Mouse (Mus musculus): ENCODE data around the gene Lrrc4. TPM values are rescaled to one million over a fixed set of nuclear protein-coding genes. Genes with fewer than 3 reads are reported as not detected.

Gene Lrrc4
- polyA plus RNA-seq, 1 experiment from 2014 or later, result 0.51 TPM

DNA sequence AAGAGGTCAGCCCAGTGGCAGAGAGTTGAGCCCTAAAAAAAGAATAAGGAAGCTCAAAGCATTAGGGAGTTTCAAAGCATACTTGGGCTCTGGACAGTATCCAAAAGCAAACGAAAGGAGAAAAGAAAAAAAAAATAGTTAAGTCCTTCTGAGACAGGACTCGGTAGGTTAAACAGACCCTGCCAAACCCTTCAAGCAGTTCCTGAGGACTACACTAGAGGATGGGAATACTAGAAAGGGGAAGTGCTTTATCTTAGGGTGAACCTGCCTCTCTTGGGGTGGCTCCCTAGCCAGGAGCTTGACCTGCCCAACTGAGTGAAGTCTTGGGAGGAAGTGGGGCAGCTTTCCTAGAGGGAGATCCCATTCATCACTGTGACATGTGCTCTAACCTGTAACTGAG is 108.5 kb downstream of the Lrrc4 start:
- H3K4me1 ChIP-seq (replicated peaks; ENCODE audit: control insufficient read depth, insufficient read depth), result 0 out of 2 replicates have a peak, but pooled peaks cover 2% of the 10 kb centered on the region
- no peak for DNase-seq (ENCODE audit: low spot score)
- ATAC-seq (ENCODE audit: low FRiP score, low TSS enrichment), result no peak
- no peak for TF ChIP-seq CTCF (IDR thresholded peaks at IDR 0.05; ENCODE audit: low read depth)
- TF ChIP-seq EP300 (optimal IDR thresholded peaks at IDR 0.05), result no peak
- H3K9ac ChIP-seq (ENCODE audit: low read length), result no peak overlapping the region
- H3K4me3 ChIP-seq (ENCODE audit: low read depth, low read length), result no peak overlapping the region
- H3K27ac ChIP-seq (replicated peaks), result no peak overlapping the region
- no peaks in the 10 kb centered on the region for H3K36me3 ChIP-seq (ENCODE audit: control insufficient read depth, insufficient read depth, low read length)
- H3K4me2 ChIP-seq (replicated peaks; ENCODE audit: low read depth), result no peak overlapping the region
- H3K9me3 ChIP-seq (ENCODE audit: control insufficient read depth, low read length), result no peaks in the 10 kb centered on the region
- WGBS, result 9% methylated on average over 2 of the region's 2 CpGs
- H3K27me3 ChIP-seq (ENCODE audit: control insufficient read depth, insufficient read depth, low read length), result no peaks in the 10 kb centered on the region

DNA sequence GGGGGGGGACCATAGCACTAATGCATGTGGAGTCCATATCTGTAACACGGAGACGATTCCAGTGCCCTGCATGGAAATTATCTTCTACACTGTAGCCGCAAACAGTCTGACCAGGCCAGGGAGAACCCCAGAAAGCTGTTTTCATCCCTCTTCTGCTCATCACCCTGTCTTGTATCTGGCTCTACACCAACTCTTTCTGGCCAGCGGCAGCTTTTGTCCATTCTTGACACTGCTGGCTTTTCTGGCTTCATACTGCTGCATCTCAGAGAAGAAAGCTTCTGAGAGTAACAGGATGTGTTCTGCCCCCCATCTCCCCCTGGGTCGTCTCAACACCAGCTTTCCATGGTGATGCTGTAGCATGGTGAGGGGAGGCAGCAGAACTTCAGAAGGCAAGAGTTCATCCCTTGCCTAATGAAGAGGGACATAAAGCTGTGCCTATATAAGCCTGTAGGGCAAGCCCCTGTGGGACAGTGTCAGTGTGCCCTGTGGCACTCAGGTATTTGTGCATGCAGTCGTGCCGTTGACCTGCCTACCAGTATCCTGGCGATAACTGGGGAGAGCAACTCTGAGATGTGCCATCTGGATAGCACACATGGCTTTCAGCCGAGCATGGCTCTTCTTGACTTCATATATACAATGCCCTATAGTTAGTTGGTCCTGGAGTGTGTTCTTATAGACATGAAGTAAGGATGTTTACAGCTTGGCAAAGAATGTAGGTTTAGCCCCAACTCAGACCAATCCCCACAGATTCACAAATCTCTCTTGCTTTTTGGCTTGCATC is 111.0 kb downstream of the Lrrc4 start:
- 81% methylated on average over 9 of the region's 9 CpGs for WGBS
- no peak for TF ChIP-seq CTCF (IDR thresholded peaks at IDR 0.05; ENCODE audit: low read depth)

DNA sequence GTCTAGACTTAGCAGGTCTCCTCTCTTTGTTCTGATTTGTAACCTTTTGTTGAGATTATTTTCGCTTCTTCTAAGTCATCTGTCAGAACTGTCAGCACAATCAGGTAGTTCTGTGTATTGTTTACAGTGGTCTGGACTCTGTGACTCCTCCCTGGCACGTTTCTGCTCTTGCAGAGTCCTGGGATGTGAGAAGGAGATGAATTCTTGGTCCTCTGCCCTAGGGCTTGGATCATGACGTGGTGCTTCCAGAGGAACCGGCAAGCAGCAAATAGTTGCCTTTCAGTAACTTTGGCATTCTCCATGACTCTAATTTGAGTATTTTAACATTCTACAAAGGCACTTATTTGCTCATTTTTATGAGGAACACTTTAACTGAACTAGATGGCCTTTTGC is 113.7 kb downstream of the Lrrc4 start:
- no peaks in the 10 kb centered on the region for H3K36me3 ChIP-seq (ENCODE audit: control insufficient read depth, insufficient read depth, low read length)
- H3K4me1 ChIP-seq (replicated peaks; ENCODE audit: control insufficient read depth, insufficient read depth), result 0 out of 2 replicates have a peak, but pooled peaks cover 3% of the 10 kb centered on the region
- 13% methylated on average over 4 of the region's 4 CpGs for WGBS
- no peak overlapping the region for H3K27ac ChIP-seq (replicated peaks)
- H3K4me2 ChIP-seq (replicated peaks; ENCODE audit: low read depth), result no peak overlapping the region
- H3K27me3 ChIP-seq (ENCODE audit: control insufficient read depth, insufficient read depth, low read length), result no peaks in the 10 kb centered on the region
- ATAC-seq (ENCODE audit: low FRiP score, low TSS enrichment) (peak; percentile 59), DNase-seq (ENCODE audit: low spot score) (no peak)
- H3K4me3 ChIP-seq (ENCODE audit: low read depth, low read length), result no peak overlapping the region
- no peaks in the 10 kb centered on the region for H3K9me3 ChIP-seq (ENCODE audit: control insufficient read depth, low read length)
- no peak overlapping the region for H3K9ac ChIP-seq (ENCODE audit: low read length)
- TF ChIP-seq CTCF (IDR thresholded peaks at IDR 0.05; ENCODE audit: low read depth) (no peak), EP300 (optimal IDR thresholded peaks at IDR 0.05) (no peak)

More for the DNA sequence above, 111.0 kb downstream of the Lrrc4 start:
- Histone ChIP-seq H3K4me2 (replicated peaks; ENCODE audit: low read depth) (no peak overlapping the region), H3K4me1 (replicated peaks; ENCODE audit: control insufficient read depth, insufficient read depth) (0 out of 2 replicates have a peak, but pooled peaks cover 5% of the 10 kb centered on the region), H3K27ac (replicated peaks) (no peak overlapping the region), H3K36me3 (ENCODE audit: control insufficient read depth, insufficient read depth, low read length) (no peaks in the 10 kb centered on the region), H3K9me3 (ENCODE audit: control insufficient read depth, low read length) (no peaks in the 10 kb centered on the region), H3K4me3 (ENCODE audit: low read depth, low read length) (no peak overlapping the region), H3K27me3 (ENCODE audit: control insufficient read depth, insufficient read depth, low read length) (no peaks in the 10 kb centered on the region), H3K9ac (ENCODE audit: low read length) (no peak overlapping the region)
- DNase-seq (ENCODE audit: low spot score) (no peak), ATAC-seq (ENCODE audit: low FRiP score, low TSS enrichment) (no peak)

DNA sequence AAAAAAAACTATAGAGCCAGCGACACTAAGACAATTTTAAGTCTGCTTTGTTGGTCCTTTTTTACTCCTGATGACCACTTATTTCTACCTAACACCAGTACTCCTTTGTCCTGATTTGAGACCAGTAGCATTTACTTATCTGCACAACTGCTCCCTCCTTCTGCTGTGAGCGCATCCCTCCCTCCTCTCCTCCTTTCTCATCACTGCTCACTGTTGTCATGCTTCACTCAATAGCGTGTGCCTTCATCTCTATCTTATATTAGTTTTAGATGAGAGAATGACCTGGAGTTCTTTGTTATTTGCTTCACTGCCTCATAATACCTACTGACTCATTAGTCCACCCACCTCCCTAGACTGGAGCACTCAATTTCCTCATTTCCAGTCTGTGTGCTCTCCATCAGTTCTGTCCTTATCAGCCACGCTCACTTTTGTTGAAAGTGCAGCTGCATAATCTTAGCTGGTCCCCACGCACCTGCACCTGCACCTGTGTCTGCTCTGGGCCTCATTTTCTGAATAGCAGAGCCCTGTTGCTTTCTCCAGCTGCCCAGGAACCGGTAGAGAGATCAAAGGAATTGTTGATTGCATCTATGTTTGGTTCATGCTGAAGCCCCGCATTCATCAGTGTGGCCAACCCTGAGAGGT is 114.2 kb downstream of the Lrrc4 start:
- WGBS, result 42% methylated on average over 7 of the region's 7 CpGs
- Histone ChIP-seq H3K4me2 (replicated peaks; ENCODE audit: low read depth) (no peak overlapping the region), H3K4me3 (ENCODE audit: low read depth, low read length) (no peak overlapping the region), H3K36me3 (ENCODE audit: control insufficient read depth, insufficient read depth, low read length) (no peaks in the 10 kb centered on the region), H3K27ac (replicated peaks) (no peak overlapping the region), H3K27me3 (ENCODE audit: control insufficient read depth, insufficient read depth, low read length) (no peaks in the 10 kb centered on the region), H3K4me1 (replicated peaks; ENCODE audit: control insufficient read depth, insufficient read depth) (0 out of 2 replicates have a peak, but pooled peaks cover 3% of the 10 kb centered on the region), H3K9me3 (ENCODE audit: control insufficient read depth, low read length) (no peaks in the 10 kb centered on the region), H3K9ac (ENCODE audit: low read length) (no peak overlapping the region)
- TF ChIP-seq CTCF (IDR thresholded peaks at IDR 0.05; ENCODE audit: low read depth) (no peak), EP300 (optimal IDR thresholded peaks at IDR 0.05) (no peak)
- DNase-seq (ENCODE audit: low spot score) (peak; percentile 63), ATAC-seq (ENCODE audit: low FRiP score, low TSS enrichment) (peak; percentile 88)

DNA sequence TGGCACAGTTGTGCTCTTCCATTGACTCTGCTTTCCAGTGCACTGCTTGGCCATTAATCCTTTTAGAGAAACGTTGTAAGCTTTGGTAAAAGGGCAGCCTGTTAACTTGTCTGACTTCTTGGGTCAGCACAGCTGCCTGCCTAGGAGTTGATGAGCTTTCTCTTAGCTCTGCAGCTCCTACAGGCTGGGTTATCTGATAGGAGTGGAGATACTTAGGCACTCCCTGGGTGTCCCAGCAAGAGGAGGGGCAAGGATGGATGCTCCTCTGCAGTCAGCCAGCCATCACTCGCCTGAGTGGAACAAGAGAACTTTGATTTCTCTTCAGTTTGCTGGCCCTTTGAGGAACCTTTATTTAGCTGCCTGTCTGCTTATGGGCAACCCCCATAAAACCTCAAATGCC is 121.5 kb downstream of the Lrrc4 start:
- no peak overlapping the region for H3K27ac ChIP-seq (replicated peaks)
- 44% methylated on average over 2 of the region's 2 CpGs for WGBS
- H3K4me2 ChIP-seq (replicated peaks; ENCODE audit: low read depth), result no peak overlapping the region
- H3K9ac ChIP-seq (ENCODE audit: low read length), result no peak overlapping the region
- H3K4me1 ChIP-seq (replicated peaks; ENCODE audit: control insufficient read depth, insufficient read depth), result peaks cover 12% of the 10 kb centered on the region
- no peak for DNase-seq (ENCODE audit: low spot score)
- TF ChIP-seq EP300 (optimal IDR thresholded peaks at IDR 0.05), result no peak
- no peak for TF ChIP-seq CTCF (IDR thresholded peaks at IDR 0.05; ENCODE audit: low read depth)
- ATAC-seq (ENCODE audit: low FRiP score, low TSS enrichment), result no peak
- no peak overlapping the region for H3K4me3 ChIP-seq (ENCODE audit: low read depth, low read length)
- no peaks in the 10 kb centered on the region for H3K27me3 ChIP-seq (ENCODE audit: control insufficient read depth, insufficient read depth, low read length)
- H3K36me3 ChIP-seq (ENCODE audit: control insufficient read depth, insufficient read depth, low read length), result no peaks in the 10 kb centered on the region
- no peaks in the 10 kb centered on the region for H3K9me3 ChIP-seq (ENCODE audit: control insufficient read depth, low read length)
